Comparison of ENCODE assay signal across 26 mouse cellular contexts in genomic region chr9:95527676-95528075, GRCm38 (mm10). TPM values are rescaled to one million over a fixed set of nuclear protein-coding genes. Genes with fewer than 3 reads are reported as not detected.
DNase-seq lines count a peak whose midpoint lies in the region; ATAC-seq and TF ChIP-seq lines count a peak whose summit lies in the region.
"Had no signal": no experiment of that assay in that cellular context is flagged by ENCODE, and none has a peak within 500 bp of the region (broad histone marks: within the 10 kb centered on the region; RNA-seq: fewer than 3 reads in every experiment).

No protein-coding gene starts in this region.

- 29% methylated on average over 2 of the region's 2 CpGs for WGBS in stomach, postnatal 0 days
- 74% methylated on average over 2 of the region's 2 CpGs for WGBS in hindbrain, embryonic 13.5 days

- H3K4me3 ChIP-seq in stomach, postnatal 0 days (ENCODE audit: low read depth, low read length) = no peak overlapping the region
- H3K4me3 ChIP-seq in hindbrain, embryonic 13.5 days = no peak overlapping the region
- H3K4me3 ChIP-seq: embryonic facial prominence, embryonic 13.5 days; forebrain, embryonic 13.5 days; heart, embryonic 12.5 days; hindbrain, embryonic 12.5 days; megakaryocyte, embryonic 14.5 days; myocyte; neural tube, embryonic 13.5 days had no signal

- H3K27me3 ChIP-seq in stomach, postnatal 0 days (ENCODE audit: control insufficient read depth, insufficient read depth, low read length) = no peaks in the 10 kb centered on the region
- no peaks in the 10 kb centered on the region for H3K27me3 ChIP-seq in hindbrain, embryonic 13.5 days
- H3K27me3 ChIP-seq: CH12.LX; embryonic facial prominence, embryonic 13.5 days; forebrain, embryonic 13.5 days; heart, embryonic 12.5 days; hindbrain, embryonic 12.5 days; neural tube, embryonic 13.5 days had no signal

- TF ChIP-seq CTCF in stomach, postnatal 0 days (IDR thresholded peaks at IDR 0.05; ENCODE audit: low read depth) = no peak

- H3K9me3 ChIP-seq in stomach, postnatal 0 days (ENCODE audit: control insufficient read depth, low read length) = no peaks in the 10 kb centered on the region
- H3K9me3 ChIP-seq in hindbrain, embryonic 13.5 days = no peaks in the 10 kb centered on the region
- H3K9me3 ChIP-seq: embryonic facial prominence, embryonic 13.5 days; forebrain, embryonic 13.5 days; heart, embryonic 12.5 days; hindbrain, embryonic 12.5 days; neural tube, embryonic 13.5 days had no signal

- no peak overlapping the region for H3K27ac ChIP-seq in stomach, postnatal 0 days (replicated peaks)
- no peak overlapping the region for H3K27ac ChIP-seq in hindbrain, embryonic 13.5 days
- H3K27ac ChIP-seq: embryonic facial prominence, embryonic 13.5 days; forebrain, embryonic 13.5 days; hindbrain, embryonic 12.5 days; neural tube, embryonic 13.5 days had no signal

- no peak overlapping the region for H3K9ac ChIP-seq in stomach, postnatal 0 days (ENCODE audit: low read length)
- H3K9ac ChIP-seq in hindbrain, embryonic 13.5 days = no peak overlapping the region
- H3K9ac ChIP-seq: embryonic facial prominence, embryonic 13.5 days; forebrain, embryonic 13.5 days; heart, embryonic 12.5 days; hindbrain, embryonic 12.5 days; lung, embryonic 14.5 days; neural tube, embryonic 13.5 days had no signal

- H3K4me2 ChIP-seq in stomach, postnatal 0 days (replicated peaks; ENCODE audit: low read depth) = no peak overlapping the region
- no peak overlapping the region for H3K4me2 ChIP-seq in hindbrain, embryonic 13.5 days
- H3K4me2 ChIP-seq: embryonic facial prominence, embryonic 13.5 days; forebrain, embryonic 13.5 days; heart, embryonic 12.5 days; hindbrain, embryonic 12.5 days; liver, embryonic 11.5 days; lung, embryonic 14.5 days; neural tube, embryonic 13.5 days had no signal

- no peaks in the 10 kb centered on the region for H3K36me3 ChIP-seq in stomach, postnatal 0 days (ENCODE audit: control insufficient read depth, insufficient read depth, low read length)
- no peaks in the 10 kb centered on the region for H3K36me3 ChIP-seq in hindbrain, embryonic 13.5 days
- H3K36me3 ChIP-seq: embryonic facial prominence, embryonic 13.5 days; heart, embryonic 12.5 days; hindbrain, embryonic 12.5 days; neural tube, embryonic 13.5 days had no signal

- DNase-seq in cerebellum, postnatal 25 days = peak; percentile 41 to 55
- no peak for DNase-seq in cerebellum, adult 9-10 months
- peak; percentile 21 for DNase-seq in 416B (ENCODE audit: low read depth)
- peak; percentile 42 for DNase-seq in stomach, postnatal 0 days (ENCODE audit: low spot score)
- DNase-seq in layer of hippocampus, postnatal 10 days (ENCODE audit: low spot score in 2 of 2) = no peak
- DNase-seq: adrenal gland, postnatal 10 days; B cell, adult 2 months; embryo, embryonic 11 days; heart, postnatal 10 days; kidney, adult 8-10 months; kidney, postnatal 10 days; lung, embryonic 14.5 days; retina, postnatal 1 day; thymus, postnatal 25 days had no signal

- no peaks in the 10 kb centered on the region for H3K4me1 ChIP-seq in stomach, postnatal 0 days (replicated peaks; ENCODE audit: control insufficient read depth, insufficient read depth)
- no peaks in the 10 kb centered on the region for H3K4me1 ChIP-seq in hindbrain, embryonic 13.5 days (replicated peaks)
- H3K4me1 ChIP-seq: embryonic facial prominence, embryonic 13.5 days; forebrain, embryonic 13.5 days; hindbrain, embryonic 12.5 days; neural tube, embryonic 13.5 days had no signal

- ATAC-seq in erythroblast, adult 5-6 weeks (replicated peaks; ENCODE audit: low FRiP score, poor library complexity, severe bottlenecking) = peak; percentile 36; the same call in 1 of the 2 replicates
- ATAC-seq in stomach, postnatal 0 days (ENCODE audit: low FRiP score, low TSS enrichment) = peak; percentile 80
- ATAC-seq in hindbrain, embryonic 13.5 days (ENCODE audit: low FRiP score) = no peak
- ATAC-seq: forebrain, embryonic 13.5 days; midbrain, embryonic 16.5 days had no signal

- TF ChIP-seq EP300 in stomach, postnatal 0 days (optimal IDR thresholded peaks at IDR 0.05) = no peak

RNA-seq across cellular contexts. Expression of gene U2surp, which starts 15.9 kb away (rescaled TPM):
- total RNA-seq in erythroblast, adult 5-6 weeks (2015; ENCODE audit: low replicate concordance) = 46.0 and 63.0 TPM in 2 replicates
- 50.9 and 52.0 TPM in 2 replicates for total RNA-seq in erythroblast, adult 5-6 weeks (2017; ENCODE audit: low replicate concordance)
- 67.9 and 75.2 TPM in 2 replicates for polyA plus RNA-seq in stomach, postnatal 0 days (2015; fragmentation: Nextera tagmentation; extraction: Ambion mirVana)
- 10 to 100 TPM; 68.7 to 90.3 TPM for total RNA-seq in layer of hippocampus, postnatal 10 days (2021)
- polyA plus RNA-seq in hindbrain, embryonic 13.5 days (2015; fragmentation: Nextera tagmentation; extraction: Ambion mirVana) = 156 and 158 TPM in 2 replicates

RNA-seq across cellular contexts. Expression of gene Paqr9, which starts 31.8 kb away (rescaled TPM):
- 89.2 and 103 TPM in 2 replicates for total RNA-seq in erythroblast, adult 5-6 weeks (2015; ENCODE audit: low replicate concordance)
- 114 and 145 TPM in 2 replicates for total RNA-seq in erythroblast, adult 5-6 weeks (2017; ENCODE audit: low replicate concordance)
- polyA plus RNA-seq in stomach, postnatal 0 days (2015; fragmentation: Nextera tagmentation; extraction: Ambion mirVana) = 0.11 and 0.18 TPM in 2 replicates
- 10 to 100 TPM; 42.6 to 47.8 TPM for total RNA-seq in layer of hippocampus, postnatal 10 days (2021)
- polyA plus RNA-seq in hindbrain, embryonic 13.5 days (2015; fragmentation: Nextera tagmentation; extraction: Ambion mirVana) = 2.7 and 3.1 TPM in 2 replicates
- total RNA-seq: CH12.LX had no signal
- polyA plus RNA-seq: lung, embryonic 14.5 days had no signal

Comparison
In these comparisons a context has a peak if more than half of its experiments do, and no peak if none do; other contexts are left out.
1. DNase-seq: peak in cerebellum, postnatal 25 days (2 of 2), 416B (single experiment) and stomach, postnatal 0 days (single experiment); none in cerebellum, adult 9-10 months (single experiment) and layer of hippocampus, postnatal 10 days (0 of 2).